Mouse (Mus musculus): ENCODE measurements around the gene Mospd3.

GRCm38 (mm10) chr5:137607860-137608653 lies 7.2 kb upstream of the Mospd3 start:
- TF ChIP-seq CTCF (IDR thresholded peaks at IDR 0.05; ENCODE audit: control insufficient read depth, insufficient read depth, low read length) (no peak), POLR2A (IDR thresholded peaks at IDR 0.05; ENCODE audit: borderline replicate concordance, control insufficient read depth, low read depth, low read length) (no peak)
